In genomic region chr17:24538950-24539349, GRCm38 (mm10) we compare ENCODE assay signal across 8 mouse cellular contexts. TPM values are rescaled to one million over a fixed set of nuclear protein-coding genes. Genes with fewer than 3 reads are reported as not detected.
DNase-seq lines count a peak whose midpoint lies in the region; ATAC-seq and TF ChIP-seq lines count a peak whose summit lies in the region.

No protein-coding gene starts in this region.

- in situ Hi-C loops in CH12.LX (cut with MboI; ENCODE audit: low pct_ligation_motif_present, low pct_unique_long_range_greater_than_20kb, low sequenced_read_pairs), result no loop called here

- no peak overlapping the region for H3K4me2 ChIP-seq in intestine, postnatal 0 days (replicated peaks; ENCODE audit: low read depth)
- H3K4me2 ChIP-seq in intestine, embryonic 15.5 days (replicated peaks), result no peak overlapping the region
- H3K4me2 ChIP-seq in CH12.LX (ENCODE audit: insufficient read depth, low read depth, poor library complexity, severe bottlenecking), result no peak overlapping the region

- TF ChIP-seq POLR2A in CH12.LX (IDR thresholded peaks at IDR 0.05; ENCODE audit: low read depth, low read length), result no peak

- ATAC-seq in intestine, postnatal 0 days, result 0 out of 2 replicates have a peak, but pooled peaks have one; percentile 28
- ATAC-seq in intestine, embryonic 15.5 days, result no peak
- no peak for ATAC-seq in inflammation-experienced regulatory T-cells, adult 6 months

- no peaks in the 10 kb centered on the region for H3K9me3 ChIP-seq in intestine, postnatal 0 days (ENCODE audit: control insufficient read depth)
- H3K9me3 ChIP-seq in intestine, embryonic 15.5 days, result no peaks in the 10 kb centered on the region
- no peaks in the 10 kb centered on the region for H3K9me3 ChIP-seq in CH12.LX (replicated peaks; ENCODE audit: low read length)

- dilution Hi-C loops in CH12.LX (cut with MboI; ENCODE audit: extremely low pct_ligation_motif_present, extremely low pct_unique_long_range_greater_than_20kb, low sequenced_read_pairs), result no loop called here

- 67% methylated on average over 8 of the region's 8 CpGs for WGBS in intestine, postnatal 0 days
- WGBS in intestine, embryonic 15.5 days, result 69% methylated on average over 8 of the region's 8 CpGs

- H3K9ac ChIP-seq in intestine, postnatal 0 days (ENCODE audit: low read depth, low read length), result no peak overlapping the region
- no peak overlapping the region for H3K9ac ChIP-seq in intestine, embryonic 15.5 days
- H3K9ac ChIP-seq in CH12.LX (ENCODE audit: insufficient read depth, low read depth), result no peak overlapping the region

- H3K27me3 ChIP-seq in intestine, postnatal 0 days (replicated peaks; ENCODE audit: control insufficient read depth, insufficient read depth, low read length), result no peaks in the 10 kb centered on the region
- H3K27me3 ChIP-seq in intestine, embryonic 15.5 days (replicated peaks), result no peaks in the 10 kb centered on the region
- H3K27me3 ChIP-seq in CH12.LX (replicated peaks), result no peaks in the 10 kb centered on the region

- no peaks in the 10 kb centered on the region for H3K79me2 ChIP-seq in CH12.LX (replicated peaks; ENCODE audit: control insufficient read depth, extremely low read depth, insufficient read depth, poor library complexity, severe bottlenecking)

- H3K4me1 ChIP-seq in intestine, postnatal 0 days (replicated peaks; ENCODE audit: control insufficient read depth, insufficient read depth, low read length), result no peaks in the 10 kb centered on the region
- no peaks in the 10 kb centered on the region for H3K4me1 ChIP-seq in intestine, embryonic 15.5 days (replicated peaks)
- peaks cover 2 to 24% of the 10 kb centered on the region in 2 experiments; a peak in 3 of 4 replicates for H3K4me1 ChIP-seq in CH12.LX (ENCODE audit: control insufficient read depth in 1 of 2, insufficient read depth in 2 of 2)

- TF ChIP-seq EP300 in CH12.LX (IDR thresholded peaks at IDR 0.05; ENCODE audit: low read length), result no peak

- H3K27ac ChIP-seq in intestine, postnatal 0 days (ENCODE audit: low read depth, low read length), result no peak overlapping the region
- no peak overlapping the region for H3K27ac ChIP-seq in intestine, embryonic 15.5 days
- H3K27ac ChIP-seq in CH12.LX (ENCODE audit: insufficient read depth, low read depth), result no peak overlapping the region

- peak; percentile 72 for TF ChIP-seq CTCF in intestine, postnatal 0 days (IDR thresholded peaks at IDR 0.05; ENCODE audit: low read depth)
- peak; percentile 27 to 67; a peak in 3 of 4 replicates for TF ChIP-seq CTCF in CH12.LX (conservative IDR thresholded peaks at IDR 0.05 in 1 of 2, IDR thresholded peaks at IDR 0.05 in 1 of 2; ENCODE audit: low read depth in 2 of 2, low read length in 2 of 2)

- H3K4me3 ChIP-seq in intestine, postnatal 0 days (ENCODE audit: low read depth, low read length), result no peak overlapping the region
- H3K4me3 ChIP-seq in intestine, embryonic 15.5 days (replicated peaks), result no peak overlapping the region
- H3K4me3 ChIP-seq in CH12.LX (replicated peaks in 1 of 3; ENCODE audit: low read depth in 2 of 3, low read length in 2 of 3, poor library complexity in 1 of 3), result no peak overlapping the region

- TF ChIP-seq RAD21 in CH12.LX (IDR thresholded peaks at IDR 0.05; ENCODE audit: low read depth, low read length), result peak; percentile 63

- no peaks in the 10 kb centered on the region for H3K36me3 ChIP-seq in intestine, postnatal 0 days (ENCODE audit: control insufficient read depth, insufficient read depth)
- no peaks in the 10 kb centered on the region for H3K36me3 ChIP-seq in intestine, embryonic 15.5 days
- H3K36me3 ChIP-seq in CH12.LX (replicated peaks in 1 of 2; ENCODE audit: control insufficient read depth in 1 of 2, insufficient read depth in 1 of 2, low read length in 1 of 2), result no peaks in the 10 kb centered on the region

- DNase-seq in A20 (ENCODE audit: low read depth, low spot score) (peak; percentile 67), CH12.LX (ENCODE audit: extremely low read depth) (peak; percentile 59)
- DNase-seq in embryo, embryonic 10.5 days (ENCODE audit: low spot score), result peak; percentile 75
- peak; percentile 48 to 51 for DNase-seq in lung, adult 18-20 months
- peak; percentile 66 for DNase-seq in thymus, postnatal 14 days

TF ChIP-seq in CH12.LX, 34 proteins besides CTCF, POLR2A, EP300 and RAD21:
- no peak for TF ChIP-seq NRF1 (IDR thresholded peaks at IDR 0.05; ENCODE audit: low read depth, low read length)
- peak; percentile 50 for TF ChIP-seq SMC3 (IDR thresholded peaks at IDR 0.05; ENCODE audit: low read depth, low read length)
- TF ChIP-seq GABPA (IDR thresholded peaks at IDR 0.05; ENCODE audit: insufficient replicate concordance, low read depth, low read length), result no peak
- no peak for TF ChIP-seq MAZ (IDR thresholded peaks at IDR 0.05; ENCODE audit: low read depth, low read length)
- TF ChIP-seq PAX5 (IDR thresholded peaks at IDR 0.05; ENCODE audit: low read length), result no peak

RNA-seq across cellular contexts. Expression of gene Rab26, which starts 4.9 kb away (rescaled TPM):
- polyA plus RNA-seq in intestine, postnatal 0 days (2015; fragmentation: Nextera tagmentation; extraction: Ambion mirVana), result 0.31 and 0.63 TPM in 2 replicates
- polyA plus RNA-seq in intestine, embryonic 15.5 days (2015; fragmentation: Nextera tagmentation; extraction: Ambion mirVana), result 5.2 and 8.7 TPM in 2 replicates
- 1.3 and 2.2 TPM in 2 replicates for total RNA-seq in CH12.LX (2012; rRNA removed)
- total RNA-seq in CH12.LX (2014; rRNA removed), result 0.36 TPM in 1 of 2 replicates, not detected in the other
- 0.40 and 0.74 TPM in 2 replicates for polyA plus RNA-seq in CH12.LX (2012; ENCODE audit: insufficient read length, low read depth)
- 1 to 10 TPM; 1.1 to 6.5 (median 2.0) TPM for polyA plus RNA-seq in inflammation-experienced regulatory T-cells, adult 6 months (2017; shearing (Covaris generic))

RNA-seq across cellular contexts. Expression of gene Pkd1, which starts 10.7 kb away (rescaled TPM):
- polyA plus RNA-seq in intestine, postnatal 0 days (2015; fragmentation: Nextera tagmentation; extraction: Ambion mirVana), result 5.4 and 8.3 TPM in 2 replicates
- 16.9 and 17.4 TPM in 2 replicates for polyA plus RNA-seq in intestine, embryonic 15.5 days (2015; fragmentation: Nextera tagmentation; extraction: Ambion mirVana)
- 11.1 and 13.4 TPM in 2 replicates for total RNA-seq in CH12.LX (2012; rRNA removed)
- total RNA-seq in CH12.LX (2014; rRNA removed), result 2.7 and 2.8 TPM in 2 replicates
- polyA plus RNA-seq in CH12.LX (2012; ENCODE audit: insufficient read length, low read depth), result 7.5 and 8.3 TPM in 2 replicates
- polyA plus RNA-seq in inflammation-experienced regulatory T-cells, adult 6 months (2017; shearing (Covaris generic)), result 10 to 100 TPM in 2 of 3 experiments, 1 to 10 TPM in 1; 9.9 to 32.6 (median 22.6) TPM

RNA-seq across cellular contexts. Expression of gene Traf7, which starts 11.2 kb away (rescaled TPM):
- polyA plus RNA-seq in intestine, postnatal 0 days (2015; fragmentation: Nextera tagmentation; extraction: Ambion mirVana), result 39.7 and 41.2 TPM in 2 replicates
- 81.6 and 89.3 TPM in 2 replicates for polyA plus RNA-seq in intestine, embryonic 15.5 days (2015; fragmentation: Nextera tagmentation; extraction: Ambion mirVana)
- total RNA-seq in CH12.LX (2012; rRNA removed), result 122 and 127 TPM in 2 replicates
- 109 and 114 TPM in 2 replicates for total RNA-seq in CH12.LX (2014; rRNA removed)
- 167 and 176 TPM in 2 replicates for polyA plus RNA-seq in CH12.LX (2012; ENCODE audit: insufficient read length, low read depth)
- 10 to 100 TPM; 45.5 to 54.2 (median 53.7) TPM for polyA plus RNA-seq in inflammation-experienced regulatory T-cells, adult 6 months (2017; shearing (Covaris generic))

RNA-seq across cellular contexts. Expression of gene Caskin1, which starts 50.5 kb away (rescaled TPM):
- polyA plus RNA-seq in intestine, postnatal 0 days (2015; fragmentation: Nextera tagmentation; extraction: Ambion mirVana), result 0.69 and 0.78 TPM in 2 replicates
- 1.5 and 1.8 TPM in 2 replicates for polyA plus RNA-seq in intestine, embryonic 15.5 days (2015; fragmentation: Nextera tagmentation; extraction: Ambion mirVana)
- total RNA-seq in CH12.LX (2012; rRNA removed) (0.08 and 0.21 TPM in 2 replicates), CH12.LX (2014; rRNA removed) (not detected in 2 replicates)
- 0.71 and 0.80 TPM in 2 replicates for polyA plus RNA-seq in CH12.LX (2012; ENCODE audit: insufficient read length, low read depth)
- polyA plus RNA-seq in inflammation-experienced regulatory T-cells, adult 6 months (2017; shearing (Covaris generic)), result under 1 TPM in 2 of 3 experiments, not detected in 1; 0.16 to 0.23 TPM
